Mouse (Mus musculus): ENCODE results near the gene Nfkbiz.

Nfkbiz gene

DNA sequence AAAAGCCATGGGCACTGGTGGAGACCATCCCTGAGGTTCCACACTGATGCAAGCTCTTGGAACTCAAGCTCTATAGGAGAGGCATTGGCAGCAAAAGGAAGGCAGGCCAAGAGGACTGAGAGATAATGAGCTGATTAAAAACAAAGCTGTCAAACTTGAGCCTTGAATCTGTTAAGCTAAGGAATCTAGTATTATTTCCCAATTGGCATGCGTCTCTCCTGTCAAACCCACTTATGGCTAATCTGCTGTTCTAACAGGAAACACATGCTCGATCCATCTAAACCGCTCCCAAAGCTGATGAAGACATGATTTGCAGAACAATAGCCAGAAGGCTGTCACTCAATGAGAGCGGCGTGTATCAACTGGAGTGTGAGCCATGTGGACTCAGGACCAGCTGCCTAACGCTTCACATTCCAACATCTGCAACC lies 31.2 kb downstream of the Nfkbiz start:
- DNase-seq (ENCODE audit: low read depth, low spot score): no peak

DNA sequence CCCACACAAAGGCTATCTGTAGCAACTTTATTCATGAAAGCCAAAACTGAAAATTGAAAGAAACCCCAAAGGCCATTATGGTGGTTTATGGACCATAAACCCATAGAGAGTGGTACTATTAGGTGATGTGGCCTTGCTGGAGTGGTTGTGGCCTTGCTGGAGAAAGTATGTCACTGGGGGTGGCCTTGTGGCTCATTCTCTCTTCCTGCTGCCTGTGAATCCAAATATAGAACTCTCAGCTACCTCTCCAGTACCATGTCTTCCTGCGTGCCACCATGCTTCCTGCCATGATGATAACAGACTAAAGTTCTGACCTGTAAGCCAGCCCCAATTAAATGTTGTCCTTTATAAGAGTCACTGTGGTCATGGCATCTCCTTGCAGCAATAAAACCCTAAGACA lies 33.9 kb downstream of the Nfkbiz start:
- DNase-seq (ENCODE audit: low read depth, low spot score): no peak

GRCm38 (mm10) chr16:55801629-55802028 lies 37.1 kb downstream of the Nfkbiz start:
- no peak for DNase-seq (ENCODE audit: low read depth, low spot score)

GRCm38 (mm10) chr16:55798845-55799244 lies 39.9 kb downstream of the Nfkbiz start:
- no peak for DNase-seq (ENCODE audit: low read depth, low spot score)

GRCm38 (mm10) chr16:55790326-55790725 lies 48.4 kb downstream of the Nfkbiz start:
- DNase-seq (ENCODE audit: low read depth, low spot score): no peak

DNA sequence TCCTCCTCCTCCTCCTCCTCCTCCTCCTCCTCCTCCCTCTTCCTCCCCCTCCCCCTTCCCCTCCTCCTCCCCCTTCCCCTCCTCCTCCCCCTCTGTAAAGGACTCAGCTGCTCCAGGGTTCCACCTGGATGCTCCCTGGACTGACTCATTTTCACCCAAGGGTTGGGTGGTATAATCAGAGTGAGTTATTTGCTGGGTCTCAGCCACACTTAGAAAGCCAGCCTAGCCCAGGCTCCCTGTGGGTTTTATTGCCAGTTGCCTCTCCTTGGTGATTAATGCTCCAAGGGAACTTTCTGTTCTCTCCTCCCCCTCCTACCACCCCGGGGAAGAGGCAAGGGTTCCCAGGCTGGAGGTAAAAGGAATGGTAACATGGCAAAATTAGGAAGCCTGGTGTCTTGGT lies 49.4 kb downstream of the Nfkbiz start:
- peak; percentile 20 for DNase-seq (ENCODE audit: low read depth, low spot score)

GRCm38 (mm10) chr16:55788671-55789070 lies 50.0 kb downstream of the Nfkbiz start:
- no peak for DNase-seq (ENCODE audit: low read depth, low spot score)

- DNase-seq (ENCODE audit: low read depth, low spot score): no peak
Observed at GRCm38 (mm10) chr16:55787385-55788072, 51.2 kb downstream of the Nfkbiz start.

GRCm38 (mm10) chr16:55784379-55784778 lies 54.3 kb downstream of the Nfkbiz start:
- no peak for DNase-seq (ENCODE audit: low read depth, low spot score)

DNA sequence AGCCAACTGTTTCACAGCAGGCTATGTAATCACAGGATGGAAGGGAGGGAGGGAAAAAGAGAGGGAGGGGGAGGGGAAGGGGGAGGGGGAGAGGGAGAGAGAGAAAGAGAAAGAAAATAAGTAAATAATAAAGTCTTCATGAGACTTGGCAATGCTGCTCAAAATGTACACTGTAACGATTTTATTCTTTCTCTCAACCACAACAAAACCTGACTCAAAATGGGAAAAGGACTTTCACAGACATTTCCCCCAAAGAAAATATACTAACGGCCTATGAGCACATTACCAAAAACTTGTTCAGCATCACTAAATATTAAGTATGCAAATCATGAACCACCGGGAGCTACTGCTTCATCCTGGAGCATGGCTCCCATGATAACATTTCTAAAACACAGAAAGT lies 54.8 kb downstream of the Nfkbiz start:
- no peak for DNase-seq (ENCODE audit: low read depth, low spot score)

- DNase-seq (ENCODE audit: low read depth, low spot score): no peak
Observed at GRCm38 (mm10) chr16:55782911-55783310, 55.8 kb downstream of the Nfkbiz start.

DNA sequence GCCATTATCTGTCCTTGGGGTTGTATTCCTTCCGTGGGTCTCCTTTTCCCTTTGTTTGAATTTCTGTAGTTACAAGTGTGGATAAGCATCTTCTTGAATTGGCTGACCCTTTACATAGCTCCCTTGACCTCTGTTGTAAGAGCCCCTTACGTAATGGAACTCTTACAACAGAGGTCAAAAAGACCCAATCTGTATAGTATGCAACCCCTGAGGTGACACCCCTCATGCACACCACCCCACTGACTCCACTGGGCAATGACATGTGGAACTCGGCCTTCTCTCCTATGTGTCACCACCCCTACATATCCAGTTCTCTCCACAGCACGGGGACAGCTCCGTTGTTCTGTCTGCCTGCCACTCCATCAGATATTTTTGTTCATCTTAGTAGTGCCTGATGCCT lies 56.9 kb downstream of the Nfkbiz start:
- peak; percentile 6 for DNase-seq (ENCODE audit: low read depth, low spot score)

GRCm38 (mm10) chr16:55780958-55781558 lies 57.6 kb downstream of the Nfkbiz start:
- DNase-seq (ENCODE audit: low read depth, low spot score): peak; percentile 12

- DNase-seq (ENCODE audit: low read depth, low spot score): no peak
Observed at GRCm38 (mm10) chr16:55776329-55776728, 62.4 kb downstream of the Nfkbiz start.

- DNase-seq (ENCODE audit: low read depth, low spot score): no peak
Observed at GRCm38 (mm10) chr16:55770247-55770646, 68.5 kb downstream of the Nfkbiz start.
